ENCODE assay signal across 8 mouse cellular contexts in genomic region chr15:31569325-31570022, GRCm38 (mm10). TPM values are rescaled to one million over a fixed set of nuclear protein-coding genes. Genes with fewer than 3 reads are reported as not detected.
DNase-seq lines count a peak whose midpoint lies in the region; ATAC-seq lines count a peak whose summit lies in the region.

No protein-coding gene starts in this region.

- no peak; the same call in 1 of the 2 replicates for ATAC-seq in kidney, embryonic 14.5 days (ENCODE audit: low FRiP score, low TSS enrichment)
- peak; percentile 23 for ATAC-seq in embryonic facial prominence, embryonic 14.5 days (ENCODE audit: low read depth)

- DNase-seq in kidney, adult 11 months: peak; percentile 92
- peak; percentile 70 for DNase-seq in embryonic facial prominence, embryonic 14.5 days (ENCODE audit: low spot score)
- DNase-seq in kidney, postnatal 4 days: peak; percentile 65 to 79
- peak; percentile 57 to 81 for DNase-seq in urinary bladder, adult 18-20 months (ENCODE audit: low spot score in 2 of 2)
- no peak for DNase-seq in thymus, postnatal 10 days (ENCODE audit: low spot score in 2 of 2)
- DNase-seq in cerebellum, adult 8-10 months: no peak
- no peak for DNase-seq in cerebellum, adult 11 months

- H3K27me3 ChIP-seq in kidney, embryonic 14.5 days (ENCODE audit: control insufficient read depth, insufficient read depth, low read length): no peaks in the 10 kb centered on the region
- no peaks in the 10 kb centered on the region for H3K27me3 ChIP-seq in embryonic facial prominence, embryonic 14.5 days (replicated peaks; ENCODE audit: control insufficient read depth, insufficient read depth, low read length)

- H3K9me3 ChIP-seq in kidney, embryonic 14.5 days (ENCODE audit: control insufficient read depth, low read length): no peaks in the 10 kb centered on the region
- no peaks in the 10 kb centered on the region for H3K9me3 ChIP-seq in embryonic facial prominence, embryonic 14.5 days (ENCODE audit: control insufficient read depth, low read length)

- WGBS in kidney, embryonic 14.5 days: 61% methylated on average over 9 of the region's 9 CpGs
- 52% methylated on average over 9 of the region's 9 CpGs for WGBS in embryonic facial prominence, embryonic 14.5 days

- H3K4me3 ChIP-seq in kidney, embryonic 14.5 days (ENCODE audit: low read length): no peak overlapping the region
- no peak overlapping the region for H3K4me3 ChIP-seq in embryonic facial prominence, embryonic 14.5 days (ENCODE audit: low read depth, low read length)

- H3K9ac ChIP-seq in kidney, embryonic 14.5 days (ENCODE audit: low read depth, low read length): no peak overlapping the region
- no peak overlapping the region for H3K9ac ChIP-seq in embryonic facial prominence, embryonic 14.5 days (ENCODE audit: low read depth, low read length)

- H3K4me1 ChIP-seq in kidney, embryonic 14.5 days (ENCODE audit: control insufficient read depth, insufficient read depth, low read length): peaks cover 4% of the 10 kb centered on the region; the same call in 1 of the 2 replicates
- peaks cover 29% of the 10 kb centered on the region for H3K4me1 ChIP-seq in embryonic facial prominence, embryonic 14.5 days (ENCODE audit: control insufficient read depth, insufficient read depth, low read length)

- H3K36me3 ChIP-seq in kidney, embryonic 14.5 days (ENCODE audit: control insufficient read depth, insufficient read depth, low read length): no peaks in the 10 kb centered on the region
- H3K36me3 ChIP-seq in embryonic facial prominence, embryonic 14.5 days (ENCODE audit: control insufficient read depth, insufficient read depth, low read length): no peaks in the 10 kb centered on the region

- no peak overlapping the region for H3K27ac ChIP-seq in kidney, embryonic 14.5 days (ENCODE audit: low read depth, low read length)
- H3K27ac ChIP-seq in embryonic facial prominence, embryonic 14.5 days (replicated peaks; ENCODE audit: low read depth, low read length): no peak overlapping the region

- H3K4me2 ChIP-seq in kidney, embryonic 14.5 days (replicated peaks; ENCODE audit: low read depth, low read length): no peak overlapping the region
- no peak overlapping the region for H3K4me2 ChIP-seq in embryonic facial prominence, embryonic 14.5 days (ENCODE audit: low read depth, low read length)

RNA-seq across cellular contexts. Expression of gene Cmbl, which starts 4.3 kb away (rescaled TPM):
- 5.5 and 5.9 TPM in 2 replicates for polyA plus RNA-seq in kidney, embryonic 14.5 days (2014; fragmentation: Nextera tagmentation; extraction: Ambion mirVana)
- polyA plus RNA-seq in embryonic facial prominence, embryonic 14.5 days (2014; fragmentation: Nextera tagmentation; extraction: Ambion mirVana): 6.9 and 11.2 TPM in 2 replicates

RNA-seq across cellular contexts. Expression of gene Cct5, which starts 32.1 kb away (rescaled TPM):
- polyA plus RNA-seq in kidney, embryonic 14.5 days (2014; fragmentation: Nextera tagmentation; extraction: Ambion mirVana): 639 and 654 TPM in 2 replicates
- 494 and 532 TPM in 2 replicates for polyA plus RNA-seq in embryonic facial prominence, embryonic 14.5 days (2014; fragmentation: Nextera tagmentation; extraction: Ambion mirVana)

RNA-seq across cellular contexts. Expression of gene Fam173b, which starts 32.2 kb away (rescaled TPM):
- 12.3 and 13.1 TPM in 2 replicates for polyA plus RNA-seq in kidney, embryonic 14.5 days (2014; fragmentation: Nextera tagmentation; extraction: Ambion mirVana)
- polyA plus RNA-seq in embryonic facial prominence, embryonic 14.5 days (2014; fragmentation: Nextera tagmentation; extraction: Ambion mirVana): 11.7 and 16.2 TPM in 2 replicates

RNA-seq across cellular contexts. Expression of gene March6, which starts 38.6 kb away (rescaled TPM):
- 21.5 and 42.4 TPM in 2 replicates for polyA plus RNA-seq in kidney, embryonic 14.5 days (2014; fragmentation: Nextera tagmentation; extraction: Ambion mirVana)
- polyA plus RNA-seq in embryonic facial prominence, embryonic 14.5 days (2014; fragmentation: Nextera tagmentation; extraction: Ambion mirVana): 33.8 and 35.5 TPM in 2 replicates

Comparison
In these comparisons a context has a peak if more than half of its experiments do, and no peak if none do; other contexts are left out.
1. DNase-seq: peak in kidney, adult 11 months (single experiment), embryonic facial prominence, embryonic 14.5 days (single experiment), kidney, postnatal 4 days (2 of 2) and urinary bladder, adult 18-20 months (2 of 2); none in thymus, postnatal 10 days (0 of 2), cerebellum, adult 8-10 months (single experiment) and cerebellum, adult 11 months (single experiment).